Mouse (Mus musculus) lung, adult 2 months (tissue): Measurements from ENCODE around the gene Akr1c12.

Experiments used
- CTCF ChIP-seq: fragments of 200-500 bp; IDR thresholded peaks from 2 replicates; pipeline ENCODE4 v1.5.1; 2011; ENCODE audit warnings: mild to moderate bottlenecking, low read length, control low read depth; ENCODE audit not compliant: insufficient read depth
- POLR2A ChIP-seq: fragments of 200-500 bp; IDR thresholded peaks from 2 replicates; pipeline ENCODE4 v1.6.1; 2011; ENCODE audit warnings: low read depth, mild to moderate bottlenecking, control low read depth, low read length, borderline replicate concordance; ENCODE audit errors: extremely low read depth

DNA sequence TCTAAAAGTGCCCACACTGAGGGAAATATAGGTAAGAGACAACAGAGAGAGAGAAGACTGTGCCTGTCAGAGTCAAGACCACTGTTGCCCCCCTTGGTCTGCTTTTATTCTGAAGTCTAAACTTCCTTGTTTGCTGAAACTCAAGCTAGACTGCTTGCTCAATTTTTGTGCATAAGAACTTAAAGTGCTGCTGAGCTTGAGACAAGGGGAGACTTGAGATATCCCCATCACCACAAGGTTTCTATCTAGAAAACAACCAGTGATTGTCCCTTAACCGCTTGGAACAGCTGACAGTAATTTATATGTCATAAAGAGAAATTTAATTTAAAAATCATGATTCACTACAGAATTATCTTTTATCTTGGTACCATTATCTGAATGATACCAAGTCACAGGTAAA, 46.1 kb downstream of the Akr1c12 start:
- TF ChIP-seq POLR2A (no peak), CTCF (no peak)
